Mouse (Mus musculus) CH12.LX (cell line): ENCODE measurements around the gene Tmem37. TPM values are rescaled to one million over a fixed set of nuclear protein-coding genes. Genes with fewer than 3 reads are reported as not detected.

Source experiments
- DNase-seq: peaks from one replicate; pipeline ENCODE4 v3.0.0-alpha.2; 2013; ENCODE audit errors: extremely low read depth
- H3K27ac ChIP-seq: 2 replicates; pipeline ENCODE4 v1.5.1; 2012; ENCODE audit warnings: low read depth, mild to moderate bottlenecking, control low read depth, moderate library complexity; ENCODE audit not compliant: insufficient read depth
- H3K27me3 ChIP-seq: replicated peaks from 2 replicates; pipeline ENCODE3; 2012; ENCODE audit warnings: inconsistent platforms
- H3K36me3 ChIP-seq, 2 experiments: replicated peaks in 1 of 2; 2 replicates each; pipeline versions ENCODE3 to v1.6.1; 2012; ENCODE audit warnings: inconsistent platforms in 1 of 2, low read length in 1 of 2, mild to moderate bottlenecking in 1 of 2, mixed read lengths in 1 of 2, moderate library complexity in 1 of 2; ENCODE audit not compliant: control insufficient read depth in 1 of 2, insufficient read depth in 1 of 2
- H3K4me1 ChIP-seq, 2 experiments: 2 replicates each; pipeline ENCODE4 v1.6.1; 2012; ENCODE audit warnings: inconsistent platforms in 1 of 2, moderate library complexity in 1 of 2; ENCODE audit not compliant: insufficient read depth in 2 of 2, control insufficient read depth in 1 of 2
- H3K4me2 ChIP-seq: 2 replicates; pipeline ENCODE4 v1.6.1; 2012; ENCODE audit warnings: low read depth, mild to moderate bottlenecking, control low read depth; ENCODE audit not compliant: poor library complexity, insufficient read depth, severe bottlenecking
- H3K4me3 ChIP-seq, 3 experiments: fragments of 150-350 bp in 1 of 3; sonication (generic) in 1 of 3; replicated peaks in 1 of 3; 2 replicates each; pipeline versions ENCODE3 to v1.5.1; 2011 to 2012; ENCODE audit warnings: low read depth in 2 of 3, low read length in 2 of 3, mild to moderate bottlenecking in 2 of 3, moderate library complexity in 2 of 3, control low read depth in 1 of 3, improper control_type of control experiment in 1 of 3, inconsistent platforms in 1 of 3, mixed read lengths in 1 of 3; ENCODE audit not compliant: poor library complexity in 1 of 3
- H3K79me2 ChIP-seq: replicated peaks from 2 replicates; pipeline ENCODE4 v1.6.1; 2012; ENCODE audit warnings: mild to moderate bottlenecking, moderate library complexity; ENCODE audit not compliant: control insufficient read depth, poor library complexity, insufficient read depth, severe bottlenecking; ENCODE audit errors: extremely low read depth
- H3K9ac ChIP-seq: 2 replicates; pipeline ENCODE4 v1.6.1; 2012; ENCODE audit warnings: low read depth, mild to moderate bottlenecking, control low read depth, moderate library complexity; ENCODE audit not compliant: insufficient read depth
- H3K9me3 ChIP-seq: replicated peaks from 2 replicates; pipeline ENCODE3; 2012; ENCODE audit warnings: low read length, inconsistent platforms, mixed read lengths
- BHLHE40 ChIP-seq: IDR thresholded peaks from 2 replicates; pipeline ENCODE4 v1.6.1; 2011; ENCODE audit warnings: mild to moderate bottlenecking, low read depth, low read length, improper control_type of control experiment
- CHD1 ChIP-seq: IDR thresholded peaks from 2 replicates; pipeline ENCODE4 v1.6.1; 2012; ENCODE audit warnings: low read depth, low read length, improper control_type of control experiment, inconsistent platforms
- E2F4 ChIP-seq: IDR thresholded peaks from 2 replicates; pipeline ENCODE4 v1.6.1; 2011; ENCODE audit warnings: low read depth, low read length, improper control_type of control experiment; ENCODE audit not compliant: insufficient replicate concordance
- EP300 ChIP-seq: IDR thresholded peaks from 2 replicates; pipeline ENCODE4 v1.6.1; 2011; ENCODE audit warnings: low read length, improper control_type of control experiment
- ETS1 ChIP-seq: conservative IDR thresholded peaks from 2 replicates; pipeline ENCODE4 v1.6.1; 2012; ENCODE audit warnings: low read depth, mild to moderate bottlenecking, inconsistent platforms, low read length, improper control_type of control experiment, moderate library complexity
- GABPA ChIP-seq: IDR thresholded peaks from 2 replicates; pipeline ENCODE4 v1.6.1; 2012; ENCODE audit warnings: low read depth, low read length, improper control_type of control experiment, inconsistent platforms; ENCODE audit not compliant: insufficient replicate concordance
- HCFC1 ChIP-seq: IDR thresholded peaks from 2 replicates; pipeline ENCODE4 v1.6.1; 2012; ENCODE audit warnings: low read depth, mild to moderate bottlenecking, inconsistent platforms, low read length, improper control_type of control experiment
- KAT2A ChIP-seq: IDR thresholded peaks from 2 replicates; pipeline ENCODE4 v1.6.1; 2012; ENCODE audit warnings: low read length, improper control_type of control experiment, inconsistent platforms; ENCODE audit not compliant: insufficient replicate concordance
- MAX ChIP-seq: IDR thresholded peaks from 2 replicates; pipeline ENCODE4 v1.6.1; 2011; ENCODE audit warnings: low read length, improper control_type of control experiment
- MAZ ChIP-seq: IDR thresholded peaks from 2 replicates; pipeline ENCODE4 v1.6.1; 2012; ENCODE audit warnings: low read depth, mild to moderate bottlenecking, inconsistent platforms, low read length, improper control_type of control experiment, moderate library complexity
- MEF2A ChIP-seq: IDR thresholded peaks from 2 replicates; pipeline ENCODE4 v1.6.1; 2014; ENCODE audit warnings: low read depth, mild to moderate bottlenecking, inconsistent platforms, low read length, improper control_type of control experiment, borderline replicate concordance
- MYC ChIP-seq: IDR thresholded peaks from 2 replicates; pipeline ENCODE4 v1.6.1; 2011; ENCODE audit warnings: low read depth, mild to moderate bottlenecking, improper control_type of control experiment, low read length
- NRF1 ChIP-seq: IDR thresholded peaks from 2 replicates; pipeline ENCODE4 v1.6.1; 2014; ENCODE audit warnings: low read depth, mild to moderate bottlenecking, inconsistent platforms, low read length, improper control_type of control experiment, moderate library complexity
- TCF12 ChIP-seq: IDR thresholded peaks from 2 replicates; pipeline ENCODE4 v1.6.1; 2014; ENCODE audit warnings: low read depth, mild to moderate bottlenecking, inconsistent platforms, low read length, improper control_type of control experiment
- ZC3H11A ChIP-seq: IDR thresholded peaks from 2 replicates; pipeline ENCODE4 v1.6.1; 2012; ENCODE audit warnings: low read depth, mild to moderate bottlenecking, inconsistent platforms, low read length, improper control_type of control experiment
- ZKSCAN1 ChIP-seq: IDR thresholded peaks from 2 replicates; pipeline ENCODE4 v1.6.1; 2012; ENCODE audit warnings: low read depth, inconsistent platforms, low read length, improper control_type of control experiment, borderline replicate concordance
- ZMIZ1 ChIP-seq: IDR thresholded peaks from 2 replicates; pipeline ENCODE4 v1.6.1; 2012; ENCODE audit warnings: low read depth, mild to moderate bottlenecking, inconsistent platforms, low read length, improper control_type of control experiment
- ZNF384 ChIP-seq: IDR thresholded peaks from 2 replicates; pipeline ENCODE4 v1.6.1; 2012; ENCODE audit warnings: low read depth, low read length, improper control_type of control experiment, inconsistent platforms
- dilution Hi-C: fragments of 300-500 bp; cut with MboI; formaldehyde crosslinking; loops from 2 replicates; pipeline ENCODE4 v1.14.3; 2020; ENCODE audit warnings: low sequenced_read_pairs; ENCODE audit not compliant: extremely low pct_unique_long_range_greater_than_20kb, extremely low pct_ligation_motif_present
- in situ Hi-C: fragments of 300-500 bp; cut with MboI; formaldehyde crosslinking; loops from 3 replicates; pipeline ENCODE4 v1.14.3; 2019; ENCODE audit warnings: low sequenced_read_pairs, low pct_ligation_motif_present, low pct_unique_long_range_greater_than_20kb, mixed read lengths
- polyA plus RNA-seq: library from polyadenylated mRNA; unstranded; fragments of >175 nt; gene quantifications from 2 replicates; pipeline ENCODE4 v1.2.1, GENCODE M21; 2012; ENCODE audit warnings: low read depth; ENCODE audit not compliant: insufficient read length
- total RNA-seq, 2 experiments: library from RNA; depleted of rRNA; stranded (reverse); fragments of 300-350 nt in 1 of 2; fragments of >200 nt in 1 of 2; gene quantifications; 2 replicates each; pipeline ENCODE4 v1.2.3; 2012 to 2014

The Tmem37 gene
- total and polyA plus RNA-seq, 3 experiments, result not detected

DNA sequence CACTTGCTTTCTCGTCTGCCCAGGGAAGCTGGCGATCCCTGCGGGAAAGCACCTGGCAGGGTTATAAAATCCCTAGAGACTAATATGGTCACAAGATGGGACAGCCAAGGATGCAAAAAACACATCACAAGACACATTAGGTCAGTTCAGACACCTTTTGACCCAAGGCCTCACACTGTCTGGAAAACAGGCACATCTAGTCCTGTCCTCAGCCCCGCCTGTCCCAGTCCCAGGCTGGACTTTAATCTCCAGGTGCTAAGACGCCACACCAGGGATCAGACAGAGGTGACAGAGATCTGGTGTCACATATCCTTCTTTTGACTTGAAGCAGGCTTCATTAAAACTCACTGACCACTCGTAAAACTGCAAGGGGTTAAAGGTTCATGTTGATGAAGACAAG, 3.7 kb downstream of the Tmem37 start:
- DNase-seq, result no peak
- in situ Hi-C loops, result no loop called here
- dilution Hi-C loops, result no loop called here
- Histone ChIP-seq H3K36me3 (no peaks in the 10 kb centered on the region), H3K4me1 (peaks cover 0 to 1% of the 10 kb centered on the region in 2 experiments; a peak in 2 of 4 replicates), H3K79me2 (no peaks in the 10 kb centered on the region), H3K27ac (no peak overlapping the region), H3K9me3 (no peaks in the 10 kb centered on the region), H3K27me3 (no peaks in the 10 kb centered on the region), H3K9ac (no peak overlapping the region), H3K4me2 (no peak overlapping the region), H3K4me3 (no peak overlapping the region)
- TF ChIP-seq MYC (no peak), TCF12 (no peak), MAZ (no peak), HCFC1 (no peak), GABPA (no peak), ZMIZ1 (no peak), BHLHE40 (no peak), ZC3H11A (no peak)

DNA sequence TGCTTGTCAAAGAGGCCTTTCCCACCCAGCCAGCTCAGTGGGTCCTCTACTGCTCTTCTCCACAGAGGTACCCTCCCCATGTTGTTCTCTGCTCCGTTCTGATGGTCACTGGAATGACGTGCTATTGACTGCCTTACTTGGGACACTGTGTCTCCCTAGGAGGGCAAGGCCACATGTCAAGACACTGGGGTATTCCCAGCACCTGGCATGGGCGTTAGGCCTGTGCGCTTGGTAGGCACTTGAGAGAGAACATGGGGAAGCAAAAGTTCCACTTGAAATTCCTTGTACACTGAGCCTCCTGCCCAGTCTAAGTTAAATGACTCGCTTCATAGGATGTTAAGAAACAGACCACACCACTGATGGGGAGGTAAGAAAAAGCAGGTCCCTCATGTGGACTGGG, 4.8 kb downstream of the Tmem37 start:
- in situ Hi-C loops, result no loop called here
- H3K27ac ChIP-seq, result no peak overlapping the region
- H3K27me3 ChIP-seq, result no peaks in the 10 kb centered on the region
- H3K4me3 ChIP-seq, result no peak overlapping the region
- TF ChIP-seq ETS1 (no peak), CHD1 (no peak), ZKSCAN1 (no peak)
- TF ChIP-seq, all 38 proteins: peak for 0
- H3K36me3 ChIP-seq, result no peaks in the 10 kb centered on the region
- H3K4me1 ChIP-seq, result no peaks in the 10 kb centered on the region
- no peak for DNase-seq
- dilution Hi-C loops, result no loop called here
- H3K9me3 ChIP-seq, result no peaks in the 10 kb centered on the region
- H3K9ac ChIP-seq, result no peak overlapping the region
- H3K79me2 ChIP-seq, result no peaks in the 10 kb centered on the region
- H3K4me2 ChIP-seq, result no peak overlapping the region

DNA sequence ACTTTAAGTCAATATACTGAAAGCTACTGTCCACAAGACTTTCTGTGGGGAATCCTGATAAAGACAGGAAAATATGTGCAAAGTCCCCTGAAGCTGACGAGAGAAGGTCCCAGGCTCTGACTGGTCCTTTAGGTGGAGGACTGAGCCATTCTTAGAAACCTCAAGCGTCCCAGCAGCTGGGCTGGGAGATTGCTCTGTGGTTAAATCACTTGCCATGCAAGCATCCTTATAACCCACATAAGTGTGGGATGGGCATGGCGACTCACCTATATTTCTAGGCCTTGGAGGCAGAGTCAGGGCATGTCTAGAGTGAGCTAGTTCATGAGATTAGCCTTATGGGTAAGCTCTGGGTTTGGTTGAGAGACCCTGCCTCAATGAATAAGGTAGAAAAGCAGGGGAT, 7.2 kb downstream of the Tmem37 start:
- no peak for DNase-seq
- H3K4me3 ChIP-seq, result no peak overlapping the region
- no peaks in the 10 kb centered on the region for H3K27me3 ChIP-seq
- H3K36me3 ChIP-seq, result no peaks in the 10 kb centered on the region
- no peak overlapping the region for H3K9ac ChIP-seq
- H3K79me2 ChIP-seq, result no peaks in the 10 kb centered on the region
- no peak overlapping the region for H3K4me2 ChIP-seq
- no peak for TF ChIP-seq EP300
- TF ChIP-seq NRF1, result no peak
- no peak for TF ChIP-seq ZNF384
- no peak for TF ChIP-seq KAT2A
- TF ChIP-seq E2F4, result no peak
- TF ChIP-seq BHLHE40, result no peak
- TF ChIP-seq ZKSCAN1, result no peak
- no peak for TF ChIP-seq CHD1
- TF ChIP-seq MEF2A, result no peak
- no peak for TF ChIP-seq MAX
- H3K27ac ChIP-seq, result no peak overlapping the region
- in situ Hi-C loops, result no loop called here
- no peaks in the 10 kb centered on the region for H3K4me1 ChIP-seq
- no peaks in the 10 kb centered on the region for H3K9me3 ChIP-seq
- dilution Hi-C loops, result no loop called here
